9 mouse cellular contexts compared by ENCODE assay signal in the genomic region with DNA sequence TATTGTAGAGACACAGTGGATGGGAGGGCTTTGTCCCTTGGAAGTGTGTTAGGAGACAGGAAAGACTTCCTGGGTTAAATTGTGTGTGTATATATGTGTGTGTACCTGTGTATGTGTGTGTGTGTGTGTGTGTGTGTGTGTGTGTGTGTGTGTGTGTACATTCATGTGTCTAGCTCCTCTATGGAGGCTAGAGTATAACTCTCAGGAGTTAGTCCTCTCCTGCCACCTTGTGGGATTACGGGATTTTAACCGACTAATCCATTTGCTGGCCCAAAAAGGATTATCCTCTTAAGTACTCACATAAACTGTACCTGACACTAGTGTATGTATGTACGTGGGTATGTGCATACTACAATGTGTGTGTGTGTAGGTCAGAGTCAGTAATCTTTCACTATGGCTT.
DNase-seq lines count a peak whose midpoint lies in the region; ATAC-seq lines count a peak whose summit lies in the region.
"Had no signal": no experiment of that assay in that cellular context is flagged by ENCODE, and none has a peak within 500 bp of the region (broad histone marks: within the 10 kb centered on the region; RNA-seq: fewer than 3 reads in every experiment).

No protein-coding gene starts in this region.

- peak; percentile 71 for DNase-seq in embryonic facial prominence, embryonic 11.5 days (ENCODE audit: low spot score)
- DNase-seq in embryonic facial prominence, embryonic 10.5 days (ENCODE audit: low spot score), result no peak
- peak; percentile 39 for DNase-seq in right cerebral cortex, adult 18-20 months
- DNase-seq in right cerebral cortex, postnatal 36 days (ENCODE audit: low spot score in 2 of 2), result no peak
- peak; percentile 10 for DNase-seq in splenic B cell, adult 2 months (ENCODE audit: low read depth, low spot score)
- DNase-seq in thymus, adult 18-20 months, result no peak

- H3K4me3 ChIP-seq in embryonic facial prominence, embryonic 11.5 days (ENCODE audit: low read depth, low read length), result no peak overlapping the region
- H3K4me3 ChIP-seq in embryonic facial prominence, embryonic 10.5 days, result no peak overlapping the region
- no peak overlapping the region for H3K4me3 ChIP-seq in kidney, embryonic 16.5 days (ENCODE audit: low read length)

- ATAC-seq in embryonic facial prominence, embryonic 11.5 days (replicated peaks; ENCODE audit: insufficient number of reproducible peaks, low FRiP score, low TSS enrichment, low read depth), result no peak
- peak; percentile 66 for ATAC-seq in kidney, embryonic 16.5 days (ENCODE audit: low FRiP score, low TSS enrichment)
- ATAC-seq in granulocyte monocyte progenitor cell, adult 5-6 weeks (replicated peaks; ENCODE audit: poor library complexity, severe bottlenecking), result no peak

- no peak overlapping the region for H3K4me2 ChIP-seq in embryonic facial prominence, embryonic 11.5 days (ENCODE audit: low read depth, low read length)
- no peak overlapping the region for H3K4me2 ChIP-seq in kidney, embryonic 16.5 days (replicated peaks; ENCODE audit: low read depth, low read length)

- WGBS in embryonic facial prominence, embryonic 11.5 days, result 65% methylated on average over 3 of the region's 3 CpGs
- WGBS in embryonic facial prominence, embryonic 10.5 days, result 74% methylated on average over 3 of the region's 3 CpGs
- WGBS in kidney, embryonic 16.5 days, result 65% methylated on average over 3 of the region's 3 CpGs

- H3K9ac ChIP-seq in embryonic facial prominence, embryonic 11.5 days (replicated peaks; ENCODE audit: low read length), result no peak overlapping the region
- H3K9ac ChIP-seq in kidney, embryonic 16.5 days (replicated peaks; ENCODE audit: low read length), result no peak overlapping the region

- no peak overlapping the region for H3K27ac ChIP-seq in embryonic facial prominence, embryonic 11.5 days (replicated peaks; ENCODE audit: low read depth, low read length)
- H3K27ac ChIP-seq in embryonic facial prominence, embryonic 10.5 days (replicated peaks), result no peak overlapping the region
- H3K27ac ChIP-seq in kidney, embryonic 16.5 days (ENCODE audit: low read length), result no peak overlapping the region
- H3K27ac ChIP-seq: macrophage had no signal

- H3K27me3 ChIP-seq in embryonic facial prominence, embryonic 11.5 days (ENCODE audit: control insufficient read depth, insufficient read depth, low read length), result no peaks in the 10 kb centered on the region
- H3K27me3 ChIP-seq in embryonic facial prominence, embryonic 10.5 days (replicated peaks; ENCODE audit: low read depth, poor library complexity, severe bottlenecking), result no peaks in the 10 kb centered on the region
- no peaks in the 10 kb centered on the region for H3K27me3 ChIP-seq in kidney, embryonic 16.5 days (ENCODE audit: insufficient read depth, low read length)
- no peaks in the 10 kb centered on the region for H3K27me3 ChIP-seq in splenic B cell, adult 2 months (ENCODE audit: control insufficient read depth, insufficient read depth, low read length, poor library complexity, severe bottlenecking)

- no peaks in the 10 kb centered on the region for H3K36me3 ChIP-seq in embryonic facial prominence, embryonic 11.5 days (replicated peaks; ENCODE audit: control insufficient read depth, insufficient read depth, low read depth, low read length)
- H3K36me3 ChIP-seq in embryonic facial prominence, embryonic 10.5 days (replicated peaks), result peaks cover 25% of the 10 kb centered on the region
- H3K36me3 ChIP-seq in kidney, embryonic 16.5 days (ENCODE audit: insufficient read depth, low read length), result 0 out of 2 replicates have a peak, but pooled peaks cover 7% of the 10 kb centered on the region
- no peaks in the 10 kb centered on the region for H3K36me3 ChIP-seq in splenic B cell, adult 2 months (ENCODE audit: control insufficient read depth, insufficient read depth, low read length, poor library complexity, severe bottlenecking)

- no peaks in the 10 kb centered on the region for H3K4me1 ChIP-seq in embryonic facial prominence, embryonic 11.5 days (ENCODE audit: control insufficient read depth, insufficient read depth, low read length)
- H3K4me1 ChIP-seq in embryonic facial prominence, embryonic 10.5 days, result no peaks in the 10 kb centered on the region
- no peaks in the 10 kb centered on the region for H3K4me1 ChIP-seq in kidney, embryonic 16.5 days (ENCODE audit: insufficient read depth, low read length)

- no peaks in the 10 kb centered on the region for H3K9me3 ChIP-seq in embryonic facial prominence, embryonic 11.5 days (replicated peaks; ENCODE audit: control insufficient read depth, low read length)
- H3K9me3 ChIP-seq in embryonic facial prominence, embryonic 10.5 days, result no peaks in the 10 kb centered on the region
- no peaks in the 10 kb centered on the region for H3K9me3 ChIP-seq in kidney, embryonic 16.5 days (ENCODE audit: low read length)

Comparison
In these comparisons a context has a peak if more than half of its experiments do, and no peak if none do; other contexts are left out.
1. DNase-seq: peak in embryonic facial prominence, embryonic 11.5 days (single experiment), right cerebral cortex, adult 18-20 months (single experiment) and splenic B cell, adult 2 months (single experiment); none in embryonic facial prominence, embryonic 10.5 days (single experiment), right cerebral cortex, postnatal 36 days (0 of 2) and thymus, adult 18-20 months (0 of 2).